Mouse (Mus musculus): ENCODE results near the gene Slc19a2. TPM values are rescaled to one million over a fixed set of nuclear protein-coding genes. Genes with fewer than 3 reads are reported as not detected.
"Not testable (repeated sequence)": the region's sequence is repeated elsewhere in the genome, so short reads cannot be mapped to it uniquely, and the experiment has no call there.

The Slc19a2 gene
- polyA plus RNA-seq, 1 experiment from 2014 or later: 26.0 TPM

- 69% methylated on average over 2 of the region's 4 CpGs for WGBS (ENCODE audit: insufficient replicate concordance)
- not testable (repeated sequence) for H3K9ac ChIP-seq; ATAC-seq (ENCODE audit: insufficient read depth); H3K4me1 ChIP-seq (replicated peaks); H3K9me3 ChIP-seq (replicated peaks); H3K4me3 ChIP-seq (replicated peaks); H3K27ac ChIP-seq (replicated peaks); H3K36me3 ChIP-seq (replicated peaks); H3K27me3 ChIP-seq; H3K4me2 ChIP-seq
Observed at GRCm38 (mm10) chr1:164231937-164232570, 16.8 kb upstream of the Slc19a2 start.

DNA sequence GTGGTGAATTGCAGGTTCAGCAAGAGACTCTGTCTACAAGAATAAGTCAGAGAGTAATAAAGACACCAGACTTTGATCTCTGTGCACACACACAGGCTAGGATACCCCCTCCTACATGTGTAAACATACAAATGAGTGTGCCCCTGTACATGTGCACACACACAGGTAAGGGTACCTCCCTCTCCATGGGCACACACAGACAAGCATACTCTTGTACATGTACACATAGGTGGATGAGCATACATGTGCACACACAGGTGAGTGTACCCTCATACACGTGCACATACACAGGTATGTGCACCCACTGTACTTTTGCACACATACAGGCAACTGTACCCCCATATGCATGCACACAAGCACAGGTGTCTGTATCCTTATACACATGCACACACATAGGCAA, 15.4 kb upstream of the Slc19a2 start:
- Histone ChIP-seq H3K27me3 (no peaks in the 10 kb centered on the region), H3K4me2 (no peak overlapping the region), H3K27ac (replicated peaks) (no peak overlapping the region), H3K4me3 (replicated peaks) (no peak overlapping the region), H3K9ac (no peak overlapping the region), H3K36me3 (replicated peaks) (no peaks in the 10 kb centered on the region), H3K9me3 (replicated peaks) (no peaks in the 10 kb centered on the region), H3K4me1 (replicated peaks) (0 out of 2 replicates have a peak, but pooled peaks cover 2% of the 10 kb centered on the region)
- 47% methylated on average over 1 of the region's 1 CpGs for WGBS (ENCODE audit: insufficient replicate concordance)
- ATAC-seq (ENCODE audit: insufficient read depth): peak; percentile 14; the same call in 1 of the 2 replicates

DNA sequence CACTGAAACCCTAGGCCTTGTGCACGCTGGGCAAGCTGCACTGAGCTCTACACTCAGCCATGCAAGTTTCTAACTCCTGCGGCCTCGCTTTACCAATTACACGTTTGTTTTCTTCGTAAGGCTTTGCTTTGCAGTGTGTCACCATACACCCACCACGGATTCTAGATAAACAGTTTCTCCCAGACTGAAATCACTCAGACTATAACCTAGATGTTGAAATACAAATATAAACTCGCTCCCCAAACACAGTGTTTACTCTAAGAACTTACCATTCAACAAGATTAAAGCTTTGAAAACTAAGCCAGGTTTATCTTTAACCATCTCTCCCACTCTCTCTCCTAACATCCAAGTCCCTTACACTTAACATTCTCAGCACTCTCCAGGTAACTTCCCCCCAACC, 13.8 kb upstream of the Slc19a2 start:
- H3K27me3 ChIP-seq: no peaks in the 10 kb centered on the region
- no peaks in the 10 kb centered on the region for H3K9me3 ChIP-seq (replicated peaks)
- no peak overlapping the region for H3K4me3 ChIP-seq (replicated peaks)
- 0 out of 2 replicates have a peak overlapping the region, but pooled peaks have one; percentile 15 for H3K4me2 ChIP-seq
- peak; percentile 61 for ATAC-seq (ENCODE audit: insufficient read depth)
- 0 out of 2 replicates have a peak, but pooled peaks cover 2% of the 10 kb centered on the region for H3K4me1 ChIP-seq (replicated peaks)
- H3K27ac ChIP-seq (replicated peaks): 0 out of 2 replicates have a peak overlapping the region, but pooled peaks have one; percentile 51
- H3K9ac ChIP-seq: no peak overlapping the region
- H3K36me3 ChIP-seq (replicated peaks): no peaks in the 10 kb centered on the region
- WGBS (ENCODE audit: insufficient replicate concordance): 58% methylated on average over 7 of the region's 7 CpGs

- Histone ChIP-seq H3K4me1 (replicated peaks) (0 out of 2 replicates have a peak, but pooled peaks cover 2% of the 10 kb centered on the region), H3K36me3 (replicated peaks) (no peaks in the 10 kb centered on the region), H3K27ac (replicated peaks) (no peak overlapping the region), H3K27me3 (no peaks in the 10 kb centered on the region), H3K9me3 (replicated peaks) (no peaks in the 10 kb centered on the region), H3K9ac (no peak overlapping the region), H3K4me2 (no peak overlapping the region), H3K4me3 (replicated peaks) (no peak overlapping the region)
- ATAC-seq (ENCODE audit: insufficient read depth): no peak
- 56% methylated on average over 7 of the region's 7 CpGs for WGBS (ENCODE audit: insufficient replicate concordance)
Observed at GRCm38 (mm10) chr1:164236078-164236477, 12.8 kb upstream of the Slc19a2 start.

GRCm38 (mm10) chr1:164241494-164241893, 7.4 kb upstream of the Slc19a2 start:
- Histone ChIP-seq H3K27ac (replicated peaks) (no peak overlapping the region), H3K36me3 (replicated peaks) (no peaks in the 10 kb centered on the region), H3K27me3 (no peaks in the 10 kb centered on the region), H3K4me3 (replicated peaks) (no peak overlapping the region), H3K4me1 (replicated peaks) (no peaks in the 10 kb centered on the region), H3K9ac (no peak overlapping the region), H3K9me3 (replicated peaks) (no peaks in the 10 kb centered on the region), H3K4me2 (no peak overlapping the region)
- ATAC-seq (ENCODE audit: insufficient read depth): no peak
- WGBS (ENCODE audit: insufficient replicate concordance): 51% methylated on average over 2 of the region's 2 CpGs

DNA sequence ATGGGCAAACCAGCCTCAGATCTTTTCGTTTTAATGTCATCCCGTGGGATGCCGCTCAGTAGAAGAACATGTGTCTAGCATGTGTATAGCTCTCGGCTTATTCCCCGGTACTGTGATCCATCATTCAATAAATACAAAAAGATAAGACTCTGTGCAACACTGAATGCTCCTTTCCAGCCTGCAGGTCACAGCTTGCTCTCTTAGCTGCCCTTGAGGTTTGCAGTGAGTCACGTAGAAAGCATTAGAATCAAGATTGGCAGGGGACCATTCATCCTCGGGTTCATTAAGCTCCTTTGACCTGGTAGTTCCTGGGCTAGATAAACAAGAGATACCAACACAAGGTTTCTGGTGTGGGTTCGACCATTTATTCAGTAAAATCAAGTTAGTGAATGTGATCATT, 6.0 kb upstream of the Slc19a2 start:
- no peak overlapping the region for H3K4me2 ChIP-seq
- no peaks in the 10 kb centered on the region for H3K36me3 ChIP-seq (replicated peaks)
- no peak overlapping the region for H3K4me3 ChIP-seq (replicated peaks)
- no peak for ATAC-seq (ENCODE audit: insufficient read depth)
- H3K9ac ChIP-seq: no peak overlapping the region
- no peaks in the 10 kb centered on the region for H3K27me3 ChIP-seq
- H3K9me3 ChIP-seq (replicated peaks): no peaks in the 10 kb centered on the region
- H3K4me1 ChIP-seq (replicated peaks): peaks cover 9% of the 10 kb centered on the region
- no peak overlapping the region for H3K27ac ChIP-seq (replicated peaks)
- WGBS (ENCODE audit: insufficient replicate concordance): 65% methylated on average over 8 of the region's 8 CpGs

- Histone ChIP-seq H3K4me1 (replicated peaks) (peaks cover 38% of the 10 kb centered on the region), H3K4me2 (peak overlapping the region; percentile 69), H3K36me3 (replicated peaks) (no peaks in the 10 kb centered on the region), H3K4me3 (replicated peaks) (peak overlapping the region; percentile 83), H3K9me3 (replicated peaks) (no peaks in the 10 kb centered on the region), H3K9ac (no peak overlapping the region), H3K27ac (replicated peaks) (peak overlapping the region; percentile 84), H3K27me3 (no peaks in the 10 kb centered on the region)
- WGBS (ENCODE audit: insufficient replicate concordance): 53% methylated on average over 8 of the region's 8 CpGs
- ATAC-seq (ENCODE audit: insufficient read depth): no peak
Observed at GRCm38 (mm10) chr1:164247442-164247841, 1.4 kb upstream of the Slc19a2 start.

DNA sequence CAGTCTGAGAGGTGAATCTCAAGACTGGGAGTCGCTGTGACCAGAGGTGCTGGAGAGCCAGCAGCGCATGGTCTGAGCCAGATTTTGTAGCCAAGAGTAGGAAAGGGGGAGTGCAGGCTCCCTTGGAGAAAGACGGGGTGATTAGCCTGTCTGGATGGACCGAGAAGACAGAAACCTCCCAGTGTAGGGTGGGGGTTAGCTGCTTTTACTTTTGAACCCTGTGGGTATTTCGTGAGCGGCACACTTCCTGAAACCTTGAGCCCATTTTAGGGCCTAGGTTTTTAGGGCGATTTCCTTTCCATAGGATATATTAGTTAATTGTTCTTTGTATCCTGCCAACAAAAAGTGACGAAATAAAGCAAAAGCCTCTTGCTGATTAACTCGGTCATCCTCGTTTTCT, 875 bp upstream of the Slc19a2 start:
- no peaks in the 10 kb centered on the region for H3K9me3 ChIP-seq (replicated peaks)
- no peaks in the 10 kb centered on the region for H3K36me3 ChIP-seq (replicated peaks)
- no peaks in the 10 kb centered on the region for H3K27me3 ChIP-seq
- peak overlapping the region; percentile 83 for H3K4me3 ChIP-seq (replicated peaks)
- H3K4me2 ChIP-seq: peak overlapping the region; percentile 69
- peaks cover 41% of the 10 kb centered on the region for H3K4me1 ChIP-seq (replicated peaks)
- 13% methylated on average over 10 of the region's 10 CpGs for WGBS (ENCODE audit: insufficient replicate concordance)
- H3K9ac ChIP-seq: peak overlapping the region; percentile 60
- H3K27ac ChIP-seq (replicated peaks): peak overlapping the region; percentile 84
- ATAC-seq (ENCODE audit: insufficient read depth): no peak

DNA sequence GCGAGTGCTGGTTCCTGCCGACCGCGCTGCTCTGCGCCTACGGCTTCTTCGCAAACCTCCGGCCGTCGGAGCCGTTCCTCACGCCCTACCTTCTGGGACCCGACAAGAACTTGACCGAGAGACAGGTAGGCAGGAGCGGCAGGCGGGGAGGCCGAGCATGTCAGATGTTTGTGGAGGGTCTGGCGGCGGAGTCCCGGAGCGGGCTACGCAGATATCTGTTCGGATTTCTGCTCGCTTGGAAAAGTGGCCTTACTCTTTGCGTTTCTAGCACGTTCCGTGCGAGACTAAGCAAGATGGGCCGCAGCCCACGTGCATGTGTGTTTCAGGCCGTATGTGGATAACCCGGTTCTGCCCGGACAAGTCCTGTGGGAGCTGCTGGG, 476 bp downstream of the Slc19a2 start:
- H3K27ac ChIP-seq (replicated peaks): peak overlapping the region; percentile 85
- H3K4me1 ChIP-seq (replicated peaks): peaks cover 53% of the 10 kb centered on the region
- H3K4me2 ChIP-seq: peak overlapping the region; percentile 90
- H3K9ac ChIP-seq: peak overlapping the region; percentile 89
- no peaks in the 10 kb centered on the region for H3K36me3 ChIP-seq (replicated peaks)
- ATAC-seq (ENCODE audit: insufficient read depth): peak; percentile 22; the same call in 1 of the 2 replicates
- WGBS (ENCODE audit: insufficient replicate concordance): under 1% methylated on average over 33 of the region's 33 CpGs
- H3K4me3 ChIP-seq (replicated peaks): peak overlapping the region; percentile 83
- H3K27me3 ChIP-seq: no peaks in the 10 kb centered on the region
- H3K9me3 ChIP-seq (replicated peaks): no peaks in the 10 kb centered on the region

GRCm38 (mm10) chr1:164250391-164251150, 1.7 kb downstream of the Slc19a2 start:
- Histone ChIP-seq H3K4me1 (replicated peaks) (peaks cover 64% of the 10 kb centered on the region), H3K9me3 (replicated peaks) (no peaks in the 10 kb centered on the region), H3K4me3 (replicated peaks) (peak overlapping the region; percentile 83), H3K36me3 (replicated peaks) (no peaks in the 10 kb centered on the region), H3K4me2 (peak overlapping the region; percentile 90), H3K27ac (replicated peaks) (peak overlapping the region; percentile 48), H3K9ac (peak overlapping the region; percentile 89), H3K27me3 (no peaks in the 10 kb centered on the region)
- WGBS (ENCODE audit: insufficient replicate concordance): 37% methylated on average over 8 of the region's 8 CpGs
- no peak for ATAC-seq (ENCODE audit: insufficient read depth)

- Histone ChIP-seq H3K36me3 (replicated peaks) (peaks cover 3% of the 10 kb centered on the region), H3K4me2 (peak overlapping the region; percentile 90), H3K27me3 (no peaks in the 10 kb centered on the region), H3K4me3 (replicated peaks) (peak overlapping the region; percentile 83; the same call in 1 of the 2 replicates), H3K27ac (replicated peaks) (0 out of 2 replicates have a peak overlapping the region, but pooled peaks have one; percentile 48), H3K4me1 (replicated peaks) (peaks cover 64% of the 10 kb centered on the region), H3K9me3 (replicated peaks) (no peaks in the 10 kb centered on the region), H3K9ac (no peak overlapping the region)
- no peak for ATAC-seq (ENCODE audit: insufficient read depth)
- 63% methylated on average over 1 of the region's 1 CpGs for WGBS (ENCODE audit: insufficient replicate concordance)
Observed at GRCm38 (mm10) chr1:164251438-164251837, 2.6 kb downstream of the Slc19a2 start.
